Mouse (Mus musculus) right cerebral cortex, postnatal 14 days (tissue): Measurements from ENCODE around the gene Socs3.
A peak's percentile ranks its signal among the peaks of the same experiment; 100 is the strongest.

Experiments used
- DNase-seq: peaks from one replicate; pipeline ENCODE4 v3.0.0; 2022

Socs3 gene

DNA sequence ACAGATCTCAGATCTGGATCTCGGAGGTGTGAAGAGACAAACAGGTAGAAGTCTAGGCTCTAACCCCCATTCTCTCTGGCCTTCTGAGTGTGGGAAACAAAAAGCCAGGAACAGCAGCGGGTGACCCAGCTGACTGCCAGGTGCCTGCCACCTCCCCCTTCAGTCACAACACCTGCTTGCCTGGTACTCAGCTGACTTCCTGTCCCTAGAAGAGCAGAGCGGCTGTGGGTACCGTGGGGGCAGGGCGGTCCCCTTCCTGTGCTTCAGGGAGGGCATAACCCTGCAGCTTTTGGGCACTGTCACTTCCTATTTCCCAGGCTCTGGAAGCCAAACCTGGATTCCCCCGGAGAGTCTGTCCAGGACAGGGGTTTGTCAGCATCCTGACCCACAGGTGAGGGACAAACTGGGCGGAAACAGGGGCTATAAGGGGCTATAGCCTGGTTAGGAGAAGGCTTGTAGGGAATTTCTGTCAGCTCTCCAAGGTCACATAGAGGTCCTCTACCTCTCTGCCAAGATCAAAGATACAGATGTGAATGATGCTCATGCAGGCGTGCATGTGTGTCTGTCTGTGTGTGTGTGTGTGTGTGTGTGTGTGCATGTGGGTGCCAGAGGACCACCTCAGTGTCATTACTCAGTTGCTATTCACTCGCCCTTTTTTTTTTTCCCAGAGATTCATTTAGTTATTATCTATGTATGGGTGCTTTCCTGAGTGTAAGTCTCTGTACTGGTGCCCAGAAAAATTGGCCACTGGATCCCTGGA is 17.5 kb downstream of the Socs3 start:
- no peak for DNase-seq

DNA sequence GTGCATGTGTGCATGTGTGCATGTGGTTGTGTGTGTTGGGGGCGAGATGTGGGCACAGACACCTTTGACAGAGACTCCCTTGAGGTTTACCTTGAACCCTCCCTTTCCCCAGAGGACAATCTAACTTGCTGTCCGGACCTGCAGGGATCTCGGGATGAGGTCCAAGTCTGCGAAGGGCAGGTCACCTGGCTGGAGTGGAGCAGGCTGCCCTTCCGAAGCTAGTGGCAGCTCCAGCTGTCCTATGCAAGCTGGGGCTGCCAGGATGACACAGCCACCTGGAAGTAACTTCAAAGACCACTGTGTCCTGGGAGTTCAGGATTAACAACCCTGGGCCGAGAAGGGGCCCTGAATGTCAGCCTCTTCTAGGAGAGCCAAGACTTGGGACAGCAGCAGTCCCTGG is 18.5 kb downstream of the Socs3 start:
- DNase-seq, result no peak

DNA sequence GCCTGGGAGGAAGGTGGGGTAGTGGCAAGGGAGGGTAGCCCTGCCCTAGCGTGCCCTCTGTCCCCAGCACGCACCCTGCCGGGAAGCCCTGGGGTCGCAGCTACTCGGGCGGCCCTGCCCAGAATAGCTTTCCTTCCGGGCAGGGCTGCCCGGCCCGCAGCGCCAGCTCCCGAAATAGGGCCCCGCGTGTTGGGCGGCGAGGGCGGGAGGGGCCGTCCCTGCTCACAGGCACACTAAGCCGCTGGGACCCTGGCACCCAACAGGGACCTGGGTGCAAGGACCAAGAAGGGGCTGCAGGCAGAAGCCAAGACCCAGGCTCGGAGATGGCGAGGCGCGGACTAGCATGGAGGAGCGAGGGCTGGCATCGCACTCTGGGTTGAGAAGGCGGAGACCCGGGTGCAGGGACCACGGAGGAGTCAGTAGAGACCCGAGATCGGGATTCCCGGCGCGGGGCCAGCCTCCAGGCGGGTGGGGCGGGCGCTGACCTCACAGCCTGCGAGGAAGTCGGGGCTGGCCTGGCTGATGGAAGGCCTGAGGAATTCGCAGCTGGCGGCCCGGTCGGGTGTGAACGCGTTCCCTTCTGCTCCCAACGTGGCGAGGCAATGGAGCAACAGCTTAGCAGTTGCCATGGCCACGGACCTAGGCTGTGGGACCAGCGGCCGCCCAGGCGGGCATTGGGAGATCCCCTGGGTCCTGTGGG is 20.3 kb downstream of the Socs3 start:
- DNase-seq, result peak; percentile 60

DNA sequence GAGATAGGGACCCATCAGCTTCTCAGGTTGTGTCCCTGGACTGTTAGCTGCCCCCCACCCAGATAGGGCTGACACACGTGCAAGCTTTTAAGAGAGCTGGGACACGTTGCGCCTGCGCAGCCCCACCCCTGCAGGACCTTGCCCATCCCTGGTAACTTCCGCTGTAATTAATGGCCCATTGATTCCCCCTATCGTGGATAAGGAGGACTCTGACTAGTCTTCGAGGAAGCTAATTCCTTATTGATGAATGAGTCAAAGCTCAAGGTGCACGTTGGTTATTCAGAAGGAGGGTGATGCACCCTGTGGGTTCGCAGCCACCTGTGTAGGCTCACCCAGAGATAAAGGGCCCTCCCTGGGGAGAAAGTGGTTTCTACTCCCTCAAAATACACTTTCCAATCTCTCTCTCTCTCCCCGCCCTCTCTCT is 22.8 kb downstream of the Socs3 start:
- DNase-seq, result no peak

DNA sequence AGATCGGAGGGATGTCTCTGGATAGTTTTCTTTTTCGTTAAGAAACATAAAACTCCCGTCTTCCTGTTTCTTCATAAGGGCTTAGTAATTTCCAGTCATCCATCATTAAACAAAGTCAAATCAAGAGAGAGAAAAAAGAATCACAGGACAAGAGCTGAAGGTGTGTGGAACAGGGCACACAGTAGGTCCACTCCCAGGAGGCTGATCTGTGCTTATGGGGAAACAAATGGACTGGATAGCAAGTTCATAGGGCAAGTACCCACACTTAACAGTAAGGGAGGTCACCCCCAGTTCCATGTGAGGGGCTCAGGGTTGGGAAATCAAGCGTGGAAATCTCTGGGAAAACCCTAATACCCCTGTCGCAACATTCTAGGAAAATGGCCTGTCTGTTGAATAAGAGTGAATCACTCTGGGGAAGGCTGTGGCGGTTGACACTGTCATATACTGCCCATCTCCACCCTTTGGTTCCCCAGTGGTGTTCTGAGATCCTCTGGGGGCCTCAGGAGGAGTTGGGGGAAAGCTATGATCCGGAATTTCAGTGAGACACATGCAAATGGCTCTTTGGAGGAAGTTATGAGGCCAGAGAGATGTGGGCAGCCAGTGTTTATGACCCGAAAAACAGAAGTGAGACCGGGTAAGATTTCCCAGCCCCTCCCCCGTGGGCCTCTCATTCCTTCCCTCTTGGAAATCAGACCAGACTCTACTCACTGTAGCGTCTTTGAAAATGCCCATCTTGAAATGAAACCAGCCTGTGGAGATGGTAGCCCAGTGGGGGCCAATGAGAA is 23.5 kb downstream of the Socs3 start:
- no peak for DNase-seq

DNA sequence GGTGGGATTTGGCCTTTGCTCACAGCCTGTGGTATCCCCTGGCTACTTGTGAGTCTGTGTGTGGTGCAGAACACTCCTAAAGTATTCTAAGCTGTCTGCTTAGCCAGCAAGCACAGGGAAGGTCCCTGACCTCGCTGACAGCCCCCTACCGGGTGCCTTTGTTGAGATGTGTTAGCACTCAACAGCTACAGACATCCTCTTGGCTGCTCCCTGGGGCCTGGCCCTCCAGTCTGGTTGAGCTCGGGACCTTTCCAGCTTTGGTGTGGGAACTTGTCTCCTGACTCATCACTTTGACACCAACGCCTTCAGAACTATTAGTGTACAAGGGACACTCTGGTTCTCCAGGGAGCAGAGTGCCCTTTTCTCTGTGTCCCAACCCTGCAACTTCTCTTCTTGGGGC is 28.0 kb downstream of the Socs3 start:
- no peak for DNase-seq

DNA sequence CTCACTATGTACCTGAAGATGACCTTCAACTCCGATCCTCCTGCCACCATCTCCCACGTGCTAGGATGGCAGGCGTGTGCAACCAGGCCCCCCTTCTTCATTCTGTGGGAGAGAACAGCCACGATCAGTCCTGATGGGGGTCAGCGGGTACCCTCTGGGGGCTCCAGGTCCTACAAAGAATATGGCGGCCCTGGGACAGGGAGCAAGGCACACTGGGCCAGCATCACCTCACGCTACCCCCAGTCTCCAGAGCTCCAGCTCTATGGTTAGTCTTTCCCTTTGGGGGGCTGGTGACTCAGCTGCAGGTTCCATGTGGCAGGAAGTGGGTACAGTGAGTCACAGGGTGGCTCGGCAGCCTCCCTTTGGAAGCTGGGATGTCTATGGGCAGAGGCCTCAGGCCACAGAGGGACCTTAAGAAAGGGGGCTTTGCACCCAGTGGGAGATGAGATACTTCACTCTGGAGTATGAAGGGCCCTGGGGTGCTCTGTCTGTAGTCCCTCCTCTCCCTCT is 28.5 kb downstream of the Socs3 start:
- no peak for DNase-seq

DNA sequence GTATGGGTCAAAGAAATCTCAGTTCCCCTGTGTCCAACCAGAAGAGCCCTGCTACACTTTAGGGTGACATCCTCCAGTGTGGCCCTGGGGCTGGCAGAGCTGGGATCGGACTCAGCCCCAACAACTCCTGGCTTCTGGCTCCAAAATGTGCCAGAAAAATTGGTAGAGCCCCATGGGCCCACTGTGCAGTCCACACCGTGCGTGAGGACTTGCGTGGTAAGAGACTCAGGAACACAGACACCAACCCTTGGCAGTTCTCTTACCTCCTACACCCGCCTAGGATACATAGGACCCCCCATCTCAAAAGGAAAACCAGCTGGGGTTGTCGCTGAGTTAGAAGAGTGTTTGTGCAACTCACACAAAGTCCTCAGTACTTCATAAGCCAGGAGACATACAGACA is 29.0 kb downstream of the Socs3 start:
- no peak for DNase-seq

DNA sequence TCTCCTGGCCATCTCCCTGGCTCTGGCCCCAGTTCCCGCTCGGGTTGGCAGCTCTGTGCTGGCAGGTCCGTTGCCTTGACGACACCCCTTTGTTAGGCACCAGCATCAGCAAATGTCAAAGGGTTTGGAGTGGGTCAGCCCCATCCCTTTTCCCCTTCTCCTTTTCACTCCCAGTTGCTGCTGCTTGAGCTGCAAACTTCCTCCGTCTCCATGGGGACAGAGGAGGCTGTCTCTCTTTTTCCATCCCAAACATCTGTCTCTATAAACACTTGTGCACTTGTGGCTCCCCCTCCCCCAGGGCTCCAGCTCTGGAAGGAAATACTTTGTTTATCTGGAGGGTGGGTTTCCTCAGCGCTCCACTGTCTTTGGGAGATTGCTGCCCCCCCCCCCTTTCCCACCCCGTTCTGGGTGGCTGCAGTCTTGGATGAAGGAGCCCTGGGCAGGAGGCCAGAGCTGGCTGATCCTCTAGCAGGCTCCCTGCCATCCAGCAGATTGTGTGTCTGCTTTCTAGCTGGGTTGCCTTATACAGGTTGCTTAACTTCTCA is 30.0 kb downstream of the Socs3 start:
- DNase-seq, result peak; percentile 72

DNA sequence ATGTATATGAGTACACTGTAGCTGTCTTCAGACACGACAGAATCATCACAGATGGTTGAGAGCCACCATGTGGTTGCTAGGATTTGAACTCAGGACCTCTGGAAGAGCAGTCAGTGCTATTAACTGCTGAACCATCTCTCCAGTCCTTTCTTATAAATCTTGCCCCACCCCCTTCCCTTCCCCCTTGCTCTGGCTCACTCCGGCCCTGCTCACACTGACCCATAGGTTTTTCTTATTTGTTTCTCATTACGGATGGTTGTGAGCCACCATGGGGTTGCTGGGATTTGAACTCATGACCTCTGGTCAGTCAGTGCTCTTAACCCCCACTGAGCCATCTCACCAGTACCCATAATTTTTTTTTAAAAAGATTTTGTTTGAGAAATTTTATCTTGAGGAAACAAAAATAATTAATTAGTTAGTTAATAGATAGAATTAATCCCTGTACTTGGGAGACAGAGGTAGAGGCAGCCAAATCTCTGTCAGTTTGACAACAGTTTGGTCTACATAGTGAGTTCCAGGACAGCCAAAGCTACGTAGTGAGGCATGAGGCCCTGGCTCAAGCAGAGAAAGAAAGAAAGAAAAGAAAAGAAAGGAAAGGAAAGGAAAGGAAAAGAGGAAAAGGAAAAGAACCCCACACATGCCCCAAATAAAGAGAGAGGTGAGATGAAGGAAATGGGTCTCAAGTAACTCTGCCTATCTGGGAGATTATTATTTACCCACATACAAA is 30.7 kb downstream of the Socs3 start:
- no peak for DNase-seq

DNA sequence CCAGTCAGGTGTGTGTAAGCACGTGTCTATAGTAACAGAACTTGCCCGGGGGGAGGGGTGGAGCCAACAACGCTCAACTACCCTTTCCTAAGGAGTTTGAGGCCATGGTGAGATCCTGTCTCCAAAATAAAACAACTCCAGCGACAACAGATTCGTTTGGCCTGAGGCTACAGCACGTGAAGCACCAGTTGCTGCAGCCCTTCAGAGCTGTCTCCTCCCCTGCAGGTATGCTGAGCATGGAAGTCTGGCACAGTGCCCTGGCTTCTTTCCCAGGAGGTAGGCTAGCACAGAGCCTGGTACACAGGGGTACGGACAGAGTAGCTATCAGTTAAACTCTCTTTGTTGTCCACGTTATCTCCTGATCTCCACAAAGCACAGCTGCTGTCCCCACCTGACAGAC is 33.6 kb downstream of the Socs3 start:
- DNase-seq, result no peak

DNA sequence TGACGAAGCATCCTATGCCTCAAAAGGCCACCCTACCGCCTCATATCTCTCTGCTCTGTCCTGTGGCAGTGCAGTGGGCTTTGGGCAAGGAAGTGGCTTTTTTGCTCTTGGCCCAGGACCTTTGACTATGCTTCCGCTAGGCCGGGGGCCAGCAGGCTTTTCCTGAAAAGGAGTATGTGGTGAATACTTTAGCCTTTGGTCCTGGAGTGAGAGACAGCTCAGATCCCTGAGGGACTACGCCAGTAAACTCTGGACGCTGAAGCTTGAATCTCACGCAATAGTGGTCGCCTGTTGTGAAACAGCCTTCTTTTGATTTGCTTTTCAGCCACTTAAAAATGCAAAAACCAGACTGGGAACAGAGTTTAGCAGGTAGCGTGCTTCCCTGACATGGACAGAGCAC is 34.2 kb downstream of the Socs3 start:
- DNase-seq, result no peak

DNA sequence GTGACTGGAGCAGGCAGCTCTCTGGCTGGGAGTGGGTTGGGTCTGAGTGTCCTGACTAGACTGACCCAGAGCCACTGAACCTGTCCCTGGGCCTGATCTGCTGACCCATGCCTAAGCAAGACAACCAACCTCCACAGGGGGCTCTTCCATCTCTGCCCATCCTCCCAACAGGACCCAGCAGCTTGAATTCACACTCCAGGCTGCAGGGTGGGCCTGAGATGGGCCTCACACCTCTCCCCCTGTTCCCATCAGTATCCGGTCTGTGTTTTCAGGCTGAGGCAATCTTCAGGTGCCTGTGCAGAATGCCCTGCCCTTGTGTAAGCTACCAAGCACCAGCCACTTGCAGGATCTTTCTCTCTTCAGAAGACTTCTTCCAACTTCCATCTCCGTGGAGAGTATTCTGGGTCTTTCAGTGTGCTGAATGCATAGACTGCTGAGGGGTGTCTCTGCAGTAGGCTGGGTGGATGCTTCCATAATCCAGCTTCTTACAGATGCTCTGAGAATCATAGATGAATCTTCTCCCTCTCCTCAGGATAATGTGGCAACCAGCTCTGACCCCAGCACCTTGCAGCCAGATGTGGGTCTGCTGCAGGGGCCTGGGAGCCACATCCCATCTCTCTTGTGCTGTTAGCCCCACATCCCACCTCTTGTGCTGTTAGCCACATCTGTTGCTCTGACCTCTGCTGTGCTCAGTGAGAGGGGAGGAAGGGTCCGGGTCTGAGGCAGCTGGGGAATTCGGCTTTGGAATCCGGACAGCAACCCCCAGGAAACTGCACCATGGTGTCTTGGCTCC is 35.1 kb downstream of the Socs3 start:
- DNase-seq, result no peak

DNA sequence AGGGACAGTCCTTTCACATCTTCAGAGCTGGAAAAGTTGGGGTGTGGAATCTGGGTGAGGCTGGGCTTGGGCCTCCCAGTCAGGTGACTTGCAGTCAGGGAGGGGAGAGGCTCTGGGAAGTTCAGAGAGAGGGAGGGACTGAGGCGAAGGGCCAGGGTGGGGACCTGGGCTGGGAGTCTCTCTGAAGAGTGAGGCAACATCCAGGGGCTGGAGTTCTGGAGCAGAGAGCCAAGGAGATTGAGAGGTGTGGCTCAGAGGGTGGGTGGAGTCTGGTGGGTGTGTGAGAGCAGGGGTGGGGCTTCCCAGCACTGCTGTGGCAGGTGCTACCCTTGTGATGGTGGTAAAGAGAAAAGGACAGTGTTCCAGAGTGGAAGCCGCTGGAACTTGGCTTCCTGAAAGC is 35.7 kb downstream of the Socs3 start:
- no peak for DNase-seq

DNA sequence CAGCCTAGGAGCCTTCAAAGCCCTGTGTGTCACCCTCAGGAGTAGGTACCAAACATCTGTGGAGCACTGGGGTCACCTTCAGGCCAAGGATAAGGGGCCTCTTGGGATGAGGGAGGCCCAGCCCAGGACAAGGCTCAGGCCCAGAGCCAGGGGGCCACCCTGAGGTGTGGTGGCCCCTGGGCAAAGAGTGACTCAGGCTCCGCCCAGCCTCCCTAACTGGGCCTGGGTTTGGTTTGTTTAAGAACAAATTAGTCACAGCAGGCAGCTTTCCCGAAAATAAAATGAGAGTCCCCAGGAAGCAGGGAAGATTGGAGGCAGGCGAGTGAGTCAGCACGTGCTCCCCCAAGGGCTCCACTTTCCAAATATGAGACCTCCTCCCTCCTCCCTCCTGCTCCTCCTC is 37.7 kb downstream of the Socs3 start:
- DNase-seq, result peak; percentile 38

DNA sequence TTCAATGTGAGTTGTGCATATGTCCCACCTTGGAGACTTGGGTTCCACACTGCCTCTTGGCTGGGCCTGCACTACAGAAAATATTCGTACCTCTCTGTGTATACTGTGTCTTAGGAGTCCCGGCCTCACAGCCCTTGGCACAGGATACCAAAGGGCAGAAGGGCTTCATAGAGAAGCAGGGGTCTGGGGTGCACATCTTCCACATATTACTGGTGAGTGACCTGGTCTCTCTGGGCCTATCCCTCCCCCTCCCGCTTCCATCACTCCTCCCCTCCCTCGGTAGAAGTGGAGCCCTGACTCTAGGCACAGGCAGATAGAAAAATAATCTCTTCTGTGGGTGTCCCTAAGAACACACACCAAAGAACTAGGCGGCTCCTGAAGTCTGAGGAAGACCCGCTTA is 38.3 kb downstream of the Socs3 start:
- DNase-seq, result no peak

DNA sequence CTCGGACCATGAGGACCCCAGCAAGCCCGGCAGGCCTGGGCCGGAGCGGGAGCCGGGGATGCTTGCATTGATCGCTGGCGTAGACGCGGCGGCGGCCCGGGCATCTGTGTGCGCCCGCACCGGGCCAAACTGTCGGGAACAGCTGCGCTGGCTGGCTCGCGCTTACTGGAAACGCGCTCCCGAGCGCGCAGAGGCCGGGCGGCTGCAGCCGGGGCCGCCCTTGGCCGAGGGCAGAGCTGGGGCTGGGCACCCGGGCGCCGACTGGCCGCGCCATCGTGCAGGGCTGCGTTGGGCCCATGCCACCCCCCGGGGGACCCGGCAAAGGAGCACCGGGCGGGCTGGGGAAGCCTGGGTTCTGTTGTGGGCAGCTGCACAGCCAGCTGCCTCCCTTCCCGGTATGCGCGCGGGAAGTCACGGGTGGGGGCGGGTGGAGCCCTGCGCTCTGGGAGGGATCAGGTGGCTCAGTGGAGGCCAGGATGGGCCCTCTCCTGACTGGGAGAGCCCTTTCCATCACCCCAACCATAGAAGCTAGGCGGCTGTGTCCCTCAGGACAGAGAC is 39.0 kb downstream of the Socs3 start:
- peak; percentile 61 for DNase-seq

DNA sequence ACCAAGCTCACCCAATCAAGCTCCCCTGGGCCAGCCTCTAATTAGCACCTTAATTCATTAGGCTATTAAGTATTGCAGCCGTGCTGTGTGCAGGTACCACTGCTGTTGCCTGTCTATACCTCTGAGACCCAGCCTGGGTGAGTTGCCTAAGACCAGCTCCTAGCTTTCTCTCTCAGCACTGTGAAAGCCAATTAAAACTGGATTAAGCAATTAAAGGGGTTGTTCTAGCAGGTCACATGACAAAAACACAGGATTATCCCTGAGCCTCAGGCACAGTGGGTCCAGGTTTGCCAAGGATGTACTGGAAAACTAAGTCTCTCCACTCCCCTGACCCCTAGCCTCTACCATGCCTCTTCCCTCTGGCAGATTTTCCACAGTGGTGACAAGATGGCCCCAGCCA is 44.3 kb downstream of the Socs3 start:
- no peak for DNase-seq

DNA sequence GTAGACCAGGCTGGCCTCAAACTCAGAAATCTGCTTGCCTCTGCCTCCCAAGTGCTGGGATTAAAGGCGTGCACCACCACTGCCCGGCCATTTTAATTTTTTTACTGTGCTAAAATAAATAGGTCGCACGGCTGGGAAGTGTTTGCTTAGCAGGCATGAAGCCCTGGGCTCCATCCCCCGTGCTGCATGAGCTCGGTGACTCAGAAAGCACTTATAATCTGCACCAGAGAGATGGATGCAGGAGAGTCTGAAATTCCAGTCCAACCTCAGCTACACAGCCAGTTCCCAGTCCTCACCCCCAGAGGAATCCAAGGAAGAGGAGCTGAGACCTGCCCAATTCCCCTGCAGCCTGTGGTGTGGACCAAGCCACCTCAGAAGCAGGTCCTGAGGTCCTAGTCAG is 45.4 kb downstream of the Socs3 start:
- no peak for DNase-seq

DNA sequence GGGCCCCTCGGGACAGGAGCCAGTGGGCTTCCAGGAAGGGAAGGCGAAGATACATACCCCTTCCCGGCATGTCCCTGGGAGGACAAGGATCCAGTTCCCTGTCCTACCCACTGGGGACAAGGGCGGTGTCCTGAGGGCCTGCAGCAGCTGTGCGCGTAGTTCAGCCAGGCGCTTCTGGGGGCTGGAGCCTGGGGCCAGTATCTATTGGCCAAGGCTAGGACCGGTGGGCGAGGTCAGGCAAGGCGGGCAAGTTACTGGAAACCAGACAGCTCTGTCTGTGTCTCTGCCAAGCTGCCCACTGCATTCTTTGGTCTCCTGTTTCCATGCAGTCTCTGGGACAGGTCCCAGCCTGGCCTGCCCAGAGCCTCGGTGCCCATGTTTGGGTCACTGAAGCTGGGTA is 46.6 kb downstream of the Socs3 start:
- DNase-seq, result no peak

DNA sequence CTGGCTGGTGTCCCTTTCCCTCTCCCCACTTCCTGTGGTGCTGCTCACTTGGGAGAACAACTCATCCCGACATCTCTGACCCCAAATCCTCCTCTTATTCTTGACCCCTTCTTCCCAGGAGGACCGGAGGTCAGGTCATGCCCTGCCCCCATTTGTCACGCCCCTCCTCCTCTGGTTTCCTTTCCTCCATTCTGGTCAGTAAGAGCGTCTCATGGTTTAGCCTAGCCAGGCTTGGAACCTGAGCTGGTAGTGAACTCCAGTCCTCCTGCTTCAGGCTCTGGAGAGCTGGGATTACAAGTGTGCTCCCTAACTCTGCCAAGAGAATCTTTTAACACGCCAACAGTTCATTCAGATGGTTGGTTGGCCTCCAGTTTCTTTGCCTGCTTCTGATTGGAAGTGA is 50.6 kb downstream of the Socs3 start:
- DNase-seq, result no peak

DNA sequence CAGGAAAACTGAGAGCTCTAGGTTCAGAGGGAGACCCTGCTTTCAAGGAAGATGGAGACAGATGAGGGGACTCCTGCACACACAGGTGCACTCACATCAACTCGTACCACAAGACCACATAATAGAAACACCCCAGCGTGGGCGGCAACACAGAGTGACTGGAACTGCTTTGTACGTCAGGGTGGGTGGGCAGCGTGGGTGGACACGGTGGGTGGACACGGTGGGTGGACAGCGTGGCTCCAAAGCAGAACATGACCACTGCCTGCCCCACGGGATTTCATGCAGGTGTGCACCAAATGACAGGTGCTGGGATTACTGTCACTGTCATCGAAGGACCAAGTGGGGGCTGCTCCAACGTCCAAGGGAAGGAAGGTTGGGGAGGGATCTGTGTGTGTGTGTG is 51.3 kb downstream of the Socs3 start:
- no peak for DNase-seq
